Mouse (Mus musculus) embryonic facial prominence, embryonic 15.5 days (tissue): ENCODE results near the gene Mmp20. TPM values are rescaled to one million over a fixed set of nuclear protein-coding genes. Genes with fewer than 3 reads are reported as not detected.

Experiments
- ATAC-seq: fragments of 200-750 bp; cut with Nextera tagmentation; 2 replicates; pipeline ENCODE4 v1.8.0; 2017; ENCODE audit warnings: low read depth, moderate TSS enrichment; ENCODE audit not compliant: insufficient number of reproducible peaks, low FRiP score, low TSS enrichment
- H3K27ac ChIP-seq: fragments of 300-500 bp; sonication (generic); replicated peaks from 2 replicates; pipeline ENCODE4 v1.5.1; 2015; ENCODE audit warnings: mild to moderate bottlenecking, inconsistent platforms
- H3K27me3 ChIP-seq: fragments of 300-500 bp; sonication (generic); 2 replicates; pipeline ENCODE4 v1.6.1; 2015; ENCODE audit warnings: inconsistent platforms
- H3K36me3 ChIP-seq: fragments of 300-500 bp; sonication (generic); 2 replicates; pipeline ENCODE4 v1.6.1; 2015; ENCODE audit warnings: mild to moderate bottlenecking, inconsistent platforms
- H3K4me1 ChIP-seq: fragments of 300-500 bp; sonication (generic); 2 replicates; pipeline ENCODE4 v1.6.1; 2015; ENCODE audit warnings: inconsistent platforms
- H3K4me2 ChIP-seq: fragments of 300-500 bp; sonication (generic); replicated peaks from 2 replicates; pipeline ENCODE4 v1.6.1; 2015; ENCODE audit warnings: mild to moderate bottlenecking, inconsistent platforms
- H3K4me3 ChIP-seq: fragments of 300-500 bp; sonication (generic); replicated peaks from 2 replicates; pipeline ENCODE4 v1.5.1; 2015; ENCODE audit warnings: mild to moderate bottlenecking, inconsistent platforms
- H3K9ac ChIP-seq: fragments of 300-500 bp; sonication (generic); 2 replicates; pipeline ENCODE4 v1.6.1; 2015; ENCODE audit warnings: inconsistent platforms
- H3K9me3 ChIP-seq: fragments of 300-500 bp; sonication (generic); replicated peaks from 2 replicates; pipeline ENCODE4 v1.6.1; 2016; ENCODE audit warnings: inconsistent platforms
- WGBS: fragments of 180-500 bp; shearing (Covaris S2); methylation state at CpG from one replicate; pipeline ENCODE4 v1.1.7; 2015; 5-methylcytosine and 5-hydroxymethylcytosine counted together
- polyA plus RNA-seq: library from polyadenylated mRNA; unstranded; fragments of >200 nt; fragmentation: Nextera tagmentation; extraction: Ambion mirVana; gene quantifications from 2 replicates; pipeline ENCODE4 v1.2.1, GENCODE M21; 2015

Mmp20 gene
- polyA plus RNA-seq, 1 experiment from 2014 or later = not detected

DNA sequence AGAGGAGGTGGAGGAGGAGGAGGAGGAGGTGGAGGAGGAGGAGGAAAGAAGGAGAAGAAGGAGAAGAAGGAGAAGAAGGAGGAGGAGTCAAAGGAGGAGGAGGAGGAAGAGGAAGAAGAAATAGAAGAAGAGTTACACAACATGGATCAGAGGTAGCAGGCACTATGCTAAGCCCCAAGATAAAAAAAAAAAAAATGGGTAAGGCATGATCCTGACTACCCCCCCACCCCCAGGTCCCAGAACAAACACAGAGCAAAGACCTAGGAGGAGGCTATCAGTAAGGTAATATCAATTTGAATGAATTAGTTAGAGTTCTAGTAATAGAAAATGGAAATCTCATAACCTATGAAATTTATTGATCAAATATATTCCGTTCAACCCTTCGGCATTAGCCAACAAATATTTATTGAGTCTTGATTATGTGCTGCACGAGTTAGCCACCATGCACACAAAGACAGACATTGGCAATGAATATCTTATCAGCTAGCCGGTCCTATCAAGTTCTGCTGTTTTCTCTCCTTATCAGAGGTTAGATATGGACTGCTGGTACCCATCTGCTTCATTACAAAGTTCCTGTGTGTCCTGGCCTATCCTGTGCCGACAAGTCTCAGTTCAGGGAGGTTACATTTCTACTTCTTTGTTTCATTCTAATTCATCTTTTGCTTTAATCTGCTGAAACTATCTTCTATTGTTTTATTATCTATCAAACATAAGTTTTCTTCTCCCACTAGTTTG is 24.5 kb downstream of the Mmp20 start:
- 84% methylated on average over 5 of the region's 5 CpGs for WGBS

DNA sequence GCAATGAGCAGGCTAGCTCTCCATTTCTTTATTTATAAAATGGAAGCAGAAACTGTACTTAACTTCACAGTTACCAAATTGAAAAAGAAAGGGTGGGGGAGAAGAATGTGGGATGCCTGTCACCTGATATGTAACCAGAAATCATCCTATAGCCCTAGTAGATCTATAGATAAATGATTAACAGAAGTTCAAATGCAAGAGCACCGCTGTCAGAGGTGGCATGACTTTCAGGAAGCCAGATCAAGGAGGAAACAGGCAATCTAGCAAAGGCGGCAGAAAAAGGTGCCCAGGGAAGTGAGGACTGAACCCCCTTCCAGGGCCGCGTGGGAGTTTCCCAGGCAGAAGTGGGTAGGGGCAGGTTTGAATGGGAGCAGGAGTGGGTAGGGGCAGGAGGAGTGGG is 29.9 kb downstream of the Mmp20 start:
- Histone ChIP-seq H3K27me3 (no peaks in the 10 kb centered on the region), H3K9ac (no peak overlapping the region), H3K36me3 (no peaks in the 10 kb centered on the region), H3K4me2 (no peak overlapping the region), H3K4me3 (no peak overlapping the region), H3K9me3 (no peaks in the 10 kb centered on the region), H3K27ac (no peak overlapping the region), H3K4me1 (no peaks in the 10 kb centered on the region)
- 80% methylated on average over 4 of the region's 4 CpGs for WGBS
- ATAC-seq = no peak

More for the DNA sequence above, 24.5 kb downstream of the Mmp20 start:
- no peaks in the 10 kb centered on the region for H3K27me3 ChIP-seq
- H3K27ac ChIP-seq = no peak overlapping the region
- ATAC-seq = no peak
- no peaks in the 10 kb centered on the region for H3K4me1 ChIP-seq
- H3K4me2 ChIP-seq = no peak overlapping the region
- no peak overlapping the region for H3K9ac ChIP-seq
- no peaks in the 10 kb centered on the region for H3K36me3 ChIP-seq
- no peak overlapping the region for H3K4me3 ChIP-seq
- H3K9me3 ChIP-seq = no peaks in the 10 kb centered on the region

- Histone ChIP-seq H3K9me3 (no peaks in the 10 kb centered on the region), H3K4me1 (no peaks in the 10 kb centered on the region), H3K4me2 (no peak overlapping the region), H3K4me3 (no peak overlapping the region), H3K27me3 (no peaks in the 10 kb centered on the region), H3K36me3 (no peaks in the 10 kb centered on the region), H3K9ac (no peak overlapping the region), H3K27ac (no peak overlapping the region)
- WGBS = 65% methylated on average over 6 of the region's 6 CpGs
- ATAC-seq = no peak
Measured at GRCm38 (mm10) chr9:7659469-7660020, 31.5 kb downstream of the Mmp20 start.

DNA sequence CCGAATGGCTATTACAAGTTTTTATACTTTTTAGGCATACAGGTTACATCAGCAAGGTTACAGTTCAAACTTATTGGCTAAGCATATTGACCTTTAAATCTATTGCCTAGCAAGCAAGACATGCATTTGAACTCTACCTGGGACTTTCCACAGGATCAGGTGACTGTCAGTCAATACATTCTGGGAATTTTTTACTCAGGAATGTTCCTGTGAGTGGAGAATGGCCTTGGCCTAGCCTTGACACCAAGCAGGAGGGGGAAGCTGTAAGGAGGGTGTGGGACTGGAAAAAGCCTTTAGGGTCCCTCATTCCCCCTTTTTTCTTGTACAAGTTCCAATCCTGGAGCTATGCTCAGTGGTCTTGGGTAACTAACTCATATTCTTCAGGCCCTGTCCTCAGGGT is 33.3 kb downstream of the Mmp20 start:
- Histone ChIP-seq H3K27me3 (no peaks in the 10 kb centered on the region), H3K4me2 (no peak overlapping the region), H3K9me3 (no peaks in the 10 kb centered on the region), H3K4me3 (no peak overlapping the region), H3K36me3 (no peaks in the 10 kb centered on the region), H3K4me1 (no peaks in the 10 kb centered on the region), H3K9ac (no peak overlapping the region), H3K27ac (no peak overlapping the region)
- no peak for ATAC-seq
- WGBS = 97% methylated on average over 1 of the region's 1 CpGs

GRCm38 (mm10) chr9:7669674-7670073 is 41.6 kb downstream of the Mmp20 start:
- Histone ChIP-seq H3K4me2 (no peak overlapping the region), H3K36me3 (no peaks in the 10 kb centered on the region), H3K27me3 (no peaks in the 10 kb centered on the region), H3K9ac (no peak overlapping the region), H3K9me3 (no peaks in the 10 kb centered on the region), H3K27ac (no peak overlapping the region), H3K4me3 (no peak overlapping the region), H3K4me1 (no peaks in the 10 kb centered on the region)
- ATAC-seq = peak; percentile 47; the same call in 1 of the 2 replicates
- 73% methylated on average over 1 of the region's 1 CpGs for WGBS

- Histone ChIP-seq H3K27me3 (no peaks in the 10 kb centered on the region), H3K9ac (no peak overlapping the region), H3K4me3 (no peak overlapping the region), H3K36me3 (no peaks in the 10 kb centered on the region), H3K27ac (no peak overlapping the region), H3K4me2 (no peak overlapping the region), H3K9me3 (no peaks in the 10 kb centered on the region), H3K4me1 (no peaks in the 10 kb centered on the region)
- no peak for ATAC-seq
- 79% methylated on average over 9 of the region's 9 CpGs for WGBS
Measured at GRCm38 (mm10) chr9:7672985-7673384, 45.0 kb downstream of the Mmp20 start.

DNA sequence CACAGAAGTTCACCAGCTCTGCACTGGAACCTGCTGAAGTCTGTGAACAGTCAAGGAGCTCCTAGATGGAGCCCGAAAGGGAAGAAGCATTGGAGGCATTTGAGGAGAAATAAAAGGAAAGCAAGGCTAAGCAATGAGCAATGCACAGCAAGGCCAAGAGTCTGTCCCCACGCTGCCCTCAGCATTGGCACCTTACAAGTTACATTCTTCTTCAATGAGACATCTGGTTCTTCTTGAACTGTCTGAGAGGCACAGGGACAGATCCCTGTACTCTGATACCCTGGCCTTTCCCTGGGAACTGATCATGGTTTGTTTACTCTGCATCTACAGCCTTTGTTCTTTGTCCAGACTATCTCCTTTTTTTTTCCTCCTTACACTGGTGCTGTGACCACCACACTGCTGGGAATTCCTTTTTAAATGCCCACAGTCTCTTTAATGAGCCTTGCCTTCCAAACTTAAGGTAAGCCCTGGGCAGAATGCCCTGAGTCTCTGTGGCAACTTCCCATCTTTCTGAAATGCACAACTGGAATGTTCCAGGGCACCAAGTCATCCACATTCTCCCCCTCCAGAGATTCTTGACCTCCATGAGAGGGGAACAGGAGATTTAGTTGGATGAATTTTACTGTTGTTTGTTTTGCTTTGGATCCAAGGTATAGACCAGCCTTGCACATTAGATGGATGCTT is 50.3 kb downstream of the Mmp20 start:
- Histone ChIP-seq H3K9ac (no peak overlapping the region), H3K9me3 (no peaks in the 10 kb centered on the region), H3K27ac (no peak overlapping the region), H3K4me2 (no peak overlapping the region), H3K4me1 (no peaks in the 10 kb centered on the region), H3K4me3 (no peak overlapping the region), H3K27me3 (no peaks in the 10 kb centered on the region), H3K36me3 (no peaks in the 10 kb centered on the region)
- WGBS = 78% methylated on average over 2 of the region's 2 CpGs
- ATAC-seq = no peak

GRCm38 (mm10) chr9:7682081-7682618 is 54.1 kb downstream of the Mmp20 start:
- WGBS = 86% methylated on average over 9 of the region's 9 CpGs
- no peaks in the 10 kb centered on the region for H3K27me3 ChIP-seq
- no peaks in the 10 kb centered on the region for H3K36me3 ChIP-seq
- H3K4me3 ChIP-seq = no peak overlapping the region
- H3K4me2 ChIP-seq = no peak overlapping the region
- no peaks in the 10 kb centered on the region for H3K9me3 ChIP-seq
- ATAC-seq = no peak
- H3K4me1 ChIP-seq = no peaks in the 10 kb centered on the region
- H3K9ac ChIP-seq = no peak overlapping the region
- H3K27ac ChIP-seq = no peak overlapping the region

- Histone ChIP-seq H3K9me3 (no peaks in the 10 kb centered on the region), H3K27me3 (no peaks in the 10 kb centered on the region), H3K27ac (no peak overlapping the region), H3K9ac (no peak overlapping the region), H3K4me1 (no peaks in the 10 kb centered on the region), H3K4me3 (no peak overlapping the region), H3K4me2 (no peak overlapping the region), H3K36me3 (no peaks in the 10 kb centered on the region)
- WGBS = 71% methylated on average over 2 of the region's 2 CpGs
- ATAC-seq = no peak
Measured at GRCm38 (mm10) chr9:7686024-7686423, 58.0 kb downstream of the Mmp20 start.

GRCm38 (mm10) chr9:7689799-7690198 is 61.8 kb downstream of the Mmp20 start:
- Histone ChIP-seq H3K9me3 (no peaks in the 10 kb centered on the region), H3K27ac (no peak overlapping the region), H3K36me3 (no peaks in the 10 kb centered on the region), H3K4me2 (no peak overlapping the region), H3K27me3 (no peaks in the 10 kb centered on the region), H3K4me3 (no peak overlapping the region), H3K9ac (no peak overlapping the region), H3K4me1 (no peaks in the 10 kb centered on the region)
- no peak for ATAC-seq
- WGBS = 56% methylated on average over 6 of the region's 6 CpGs

DNA sequence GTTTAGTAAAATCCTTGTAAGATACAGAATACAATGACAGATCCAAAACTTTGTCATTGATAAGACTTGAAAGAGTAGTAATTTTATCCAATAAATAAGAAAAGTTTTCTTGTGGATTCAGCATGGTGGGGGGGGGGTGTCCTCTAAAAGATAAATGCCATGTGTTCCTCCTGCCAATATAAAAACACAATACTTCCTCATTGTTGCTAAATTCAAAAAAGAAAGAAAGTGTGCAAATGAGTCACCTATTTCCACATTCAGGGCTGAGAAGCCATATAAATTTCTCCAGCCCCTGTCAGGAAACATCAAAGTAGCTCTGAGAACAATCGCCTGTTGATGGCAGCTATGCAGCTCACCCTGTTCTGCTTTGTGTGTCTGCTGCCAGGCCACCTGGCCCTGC is 63.8 kb downstream of the Mmp20 start, which contains the start of gene Mmp7:
Gene Mmp7 (plus strand): TSS at position 301 of the 400 bp plus-strand sequence.
- no peaks in the 10 kb centered on the region for H3K36me3 ChIP-seq
- H3K9me3 ChIP-seq = no peaks in the 10 kb centered on the region
- no peak within 1 kb of the TSS for H3K4me3 ChIP-seq
- 71% methylated on average over 1 of the region's 1 CpGs for WGBS
- H3K27ac ChIP-seq = no peak within 1 kb of the TSS
- H3K4me2 ChIP-seq = no peak within 1 kb of the TSS
- H3K4me1 ChIP-seq = no peaks in the 10 kb centered on the region
- H3K27me3 ChIP-seq = no peaks in the 10 kb centered on the region
- ATAC-seq = no peak
- no peak within 1 kb of the TSS for H3K9ac ChIP-seq
